In genomic region chr10:108163451-108163850, GRCm38 (mm10) we compare ENCODE assay signal across 8 mouse cellular contexts. TPM values are rescaled to one million over a fixed set of nuclear protein-coding genes. Genes with fewer than 3 reads are reported as not detected.
DNase-seq lines count a peak whose midpoint lies in the region; ATAC-seq and TF ChIP-seq lines count a peak whose summit lies in the region.

No protein-coding gene starts in this region.

- H3K4me3 ChIP-seq in cerebellum, adult 2 months (replicated peaks; ENCODE audit: insufficient read depth, low read depth, low read length): peak overlapping the region; percentile 97
- H3K4me3 ChIP-seq in neural tube, embryonic 11.5 days (ENCODE audit: low read depth, low read length): peak overlapping the region; percentile 99
- H3K4me3 ChIP-seq in limb, embryonic 14.5 days (replicated peaks; ENCODE audit: low read length): peak overlapping the region; percentile 98
- peak overlapping the region; percentile 100 for H3K4me3 ChIP-seq in stomach, embryonic 16.5 days (replicated peaks; ENCODE audit: low read length)

- peaks cover 4% of the 10 kb centered on the region; the same call in 1 of the 2 replicates for H3K4me1 ChIP-seq in cerebellum, adult 2 months (ENCODE audit: control insufficient read depth, insufficient read depth, low read length)
- H3K4me1 ChIP-seq in neural tube, embryonic 11.5 days (ENCODE audit: control insufficient read depth, insufficient read depth, low read length): peaks cover 9% of the 10 kb centered on the region; the same call in 1 of the 2 replicates
- H3K4me1 ChIP-seq in limb, embryonic 14.5 days (ENCODE audit: control insufficient read depth, insufficient read depth, low read length): peaks cover 8% of the 10 kb centered on the region
- H3K4me1 ChIP-seq in stomach, embryonic 16.5 days (ENCODE audit: control insufficient read depth, insufficient read depth, low read length): peaks cover 22% of the 10 kb centered on the region

- H3K9me3 ChIP-seq in neural tube, embryonic 11.5 days (ENCODE audit: control insufficient read depth, low read length): no peaks in the 10 kb centered on the region
- no peaks in the 10 kb centered on the region for H3K9me3 ChIP-seq in limb, embryonic 14.5 days (ENCODE audit: control insufficient read depth, low read length)
- H3K9me3 ChIP-seq in stomach, embryonic 16.5 days (replicated peaks; ENCODE audit: control insufficient read depth, low read length): no peaks in the 10 kb centered on the region

- peak overlapping the region; percentile 60 for H3K4me2 ChIP-seq in neural tube, embryonic 11.5 days (ENCODE audit: low read depth)
- peak overlapping the region; percentile 73 for H3K4me2 ChIP-seq in limb, embryonic 14.5 days (replicated peaks; ENCODE audit: low read depth, low read length, severe bottlenecking)
- H3K4me2 ChIP-seq in stomach, embryonic 16.5 days (ENCODE audit: low read depth, low read length): peak overlapping the region; percentile 78

- TF ChIP-seq CTCF in cerebellum, adult 2 months (IDR thresholded peaks at IDR 0.05; ENCODE audit: borderline replicate concordance, insufficient read depth, low read depth, low read length): no peak

- no peak for DNase-seq in cerebellum, adult 2 months
- no peak for DNase-seq in cerebellum, postnatal 4 days (ENCODE audit: low spot score in 2 of 2)
- DNase-seq in neural tube, embryonic 11.5 days (ENCODE audit: low spot score): no peak
- DNase-seq in neural tube, embryonic 10.5 days (ENCODE audit: extremely low spot score, low spot score): no peak
- DNase-seq in limb, embryonic 14.5 days (ENCODE audit: low spot score): no peak
- no peak for DNase-seq in gastrocnemius, postnatal 4 days (ENCODE audit: low spot score in 2 of 2)
- no peak for DNase-seq in thymus, postnatal 10 days (ENCODE audit: low spot score in 2 of 2)

- ATAC-seq in neural tube, embryonic 11.5 days (ENCODE audit: insufficient read depth, low FRiP score, low TSS enrichment): no peak
- ATAC-seq in limb, embryonic 14.5 days (ENCODE audit: low FRiP score, low read depth): no peak
- no peak for ATAC-seq in stomach, embryonic 16.5 days (ENCODE audit: insufficient read depth, low FRiP score)

- 8% methylated on average over 3 of the region's 3 CpGs for WGBS in cerebellum, adult 2 months
- WGBS in neural tube, embryonic 11.5 days: 48% methylated on average over 3 of the region's 3 CpGs
- 18% methylated on average over 3 of the region's 3 CpGs for WGBS in limb, embryonic 14.5 days
- 10% methylated on average over 3 of the region's 3 CpGs for WGBS in stomach, embryonic 16.5 days

- H3K9ac ChIP-seq in neural tube, embryonic 11.5 days (ENCODE audit: low read length): peak overlapping the region; percentile 99
- peak overlapping the region; percentile 98 for H3K9ac ChIP-seq in limb, embryonic 14.5 days (ENCODE audit: low read depth, low read length, severe bottlenecking)
- peak overlapping the region; percentile 100 for H3K9ac ChIP-seq in stomach, embryonic 16.5 days (ENCODE audit: low read length)

- TF ChIP-seq POLR2A in cerebellum, adult 2 months (IDR thresholded peaks at IDR 0.05; ENCODE audit: borderline replicate concordance, insufficient read depth, low read length): no peak
- TF ChIP-seq POLR2A in limb, embryonic 14.5 days (IDR thresholded peaks at IDR 0.05; ENCODE audit: borderline replicate concordance, extremely low read depth, insufficient read depth, insufficient read length): no peak

- no peaks in the 10 kb centered on the region for H3K36me3 ChIP-seq in neural tube, embryonic 11.5 days (ENCODE audit: control insufficient read depth, insufficient read depth, low read length)
- H3K36me3 ChIP-seq in limb, embryonic 14.5 days (ENCODE audit: control insufficient read depth, insufficient read depth, low read length): no peaks in the 10 kb centered on the region
- H3K36me3 ChIP-seq in stomach, embryonic 16.5 days (ENCODE audit: control insufficient read depth, insufficient read depth, low read length): no peaks in the 10 kb centered on the region

- H3K27me3 ChIP-seq in cerebellum, adult 2 months (ENCODE audit: control insufficient read depth, insufficient read depth, low read length): no peaks in the 10 kb centered on the region
- H3K27me3 ChIP-seq in neural tube, embryonic 11.5 days (ENCODE audit: control insufficient read depth, insufficient read depth, low read length): no peaks in the 10 kb centered on the region
- no peaks in the 10 kb centered on the region for H3K27me3 ChIP-seq in limb, embryonic 14.5 days (ENCODE audit: control insufficient read depth, insufficient read depth, low read length)
- H3K27me3 ChIP-seq in stomach, embryonic 16.5 days (ENCODE audit: control insufficient read depth, insufficient read depth, low read length): no peaks in the 10 kb centered on the region

- no peak overlapping the region for H3K27ac ChIP-seq in cerebellum, adult 2 months (ENCODE audit: insufficient read depth, low read length)
- no peak overlapping the region for H3K27ac ChIP-seq in neural tube, embryonic 11.5 days (ENCODE audit: low read depth, low read length)
- H3K27ac ChIP-seq in limb, embryonic 14.5 days (replicated peaks; ENCODE audit: low read depth, low read length): no peak overlapping the region
- H3K27ac ChIP-seq in stomach, embryonic 16.5 days (ENCODE audit: low read length): peak overlapping the region; percentile 99

RNA-seq across cellular contexts. Expression of gene Ppp1r12a, which starts 1.5 kb away (rescaled TPM):
- 60.6 and 61.1 TPM in 2 replicates for polyA plus RNA-seq in cerebellum, adult 2 months (2012; rRNA removed)
- polyA plus RNA-seq in neural tube, embryonic 11.5 days (2014; fragmentation: Nextera tagmentation; extraction: Ambion mirVana): 79.4 and 90.8 TPM in 2 replicates
- 49.5 and 58.0 TPM in 2 replicates for polyA plus RNA-seq in limb, embryonic 14.5 days (2012; rRNA removed)
- 72.8 and 77.0 TPM in 2 replicates for polyA plus RNA-seq in limb, embryonic 14.5 days (2014; fragmentation: Nextera tagmentation; extraction: Ambion mirVana)
- 104 and 117 TPM in 2 replicates for polyA plus RNA-seq in stomach, embryonic 16.5 days (2015; fragmentation: Nextera tagmentation; extraction: Ambion mirVana)
- 10 to 100 TPM; 75.1 to 82.8 TPM for total RNA-seq in gastrocnemius, postnatal 4 days (2021)
